Mouse (Mus musculus) heart, adult 18-20 months (tissue): Measurements from ENCODE around the gene Gse1. TPM values are rescaled to one million over a fixed set of nuclear protein-coding genes. Genes with fewer than 3 reads are reported as not detected.

Experiments used
- DNase-seq, 2 experiments: peaks; one replicate each; pipeline ENCODE4 v3.0.0; 2021 to 2022; ENCODE audit warnings: mixed read lengths in 1 of 2
- total RNA-seq, 2 experiments: library from RNA; stranded (reverse); gene quantifications; 2 replicates each; pipeline ENCODE4 v1.2.3; 2021

The Gse1 gene
- total RNA-seq, 2 experiments from 2014 or later: 15.5 to 16.0 TPM

DNA sequence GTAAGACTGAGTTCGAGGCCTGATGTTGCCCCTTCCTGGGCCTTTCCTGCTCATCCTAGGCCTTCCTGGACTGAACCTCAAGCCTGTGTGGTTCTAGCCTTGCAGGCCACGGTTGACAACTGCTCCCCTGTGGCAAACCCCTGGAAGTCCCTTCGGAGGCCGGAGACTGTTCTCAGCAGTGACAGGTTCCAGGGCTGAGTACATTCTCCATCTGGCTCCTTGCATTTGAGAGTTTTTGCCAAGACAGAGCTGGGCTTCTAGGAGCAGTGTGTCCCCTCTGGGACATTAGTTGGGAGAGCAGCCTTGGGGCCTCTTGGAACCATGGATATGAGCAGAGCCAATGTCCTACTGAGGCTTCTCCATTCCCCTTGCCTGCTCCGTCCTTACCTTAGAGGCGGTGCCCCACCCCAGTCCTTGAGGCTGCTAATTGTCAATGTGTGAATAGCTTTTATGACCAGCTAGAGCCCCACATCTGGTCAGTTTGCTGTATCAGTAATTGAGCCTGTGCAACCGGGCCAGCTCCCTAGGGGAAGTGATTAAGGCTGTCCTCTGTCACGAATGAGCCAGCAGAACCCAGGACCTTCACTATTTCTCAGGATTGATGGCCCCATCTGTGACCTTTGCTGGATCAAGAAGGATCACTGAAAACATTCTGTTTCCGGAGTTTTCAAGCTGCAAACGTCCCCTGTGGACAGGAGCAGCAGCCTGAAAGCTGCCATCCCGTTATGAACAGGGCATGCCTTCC lies 289.6 kb downstream of the Gse1 start:
- DNase-seq: peak; percentile 46 to 69

DNA sequence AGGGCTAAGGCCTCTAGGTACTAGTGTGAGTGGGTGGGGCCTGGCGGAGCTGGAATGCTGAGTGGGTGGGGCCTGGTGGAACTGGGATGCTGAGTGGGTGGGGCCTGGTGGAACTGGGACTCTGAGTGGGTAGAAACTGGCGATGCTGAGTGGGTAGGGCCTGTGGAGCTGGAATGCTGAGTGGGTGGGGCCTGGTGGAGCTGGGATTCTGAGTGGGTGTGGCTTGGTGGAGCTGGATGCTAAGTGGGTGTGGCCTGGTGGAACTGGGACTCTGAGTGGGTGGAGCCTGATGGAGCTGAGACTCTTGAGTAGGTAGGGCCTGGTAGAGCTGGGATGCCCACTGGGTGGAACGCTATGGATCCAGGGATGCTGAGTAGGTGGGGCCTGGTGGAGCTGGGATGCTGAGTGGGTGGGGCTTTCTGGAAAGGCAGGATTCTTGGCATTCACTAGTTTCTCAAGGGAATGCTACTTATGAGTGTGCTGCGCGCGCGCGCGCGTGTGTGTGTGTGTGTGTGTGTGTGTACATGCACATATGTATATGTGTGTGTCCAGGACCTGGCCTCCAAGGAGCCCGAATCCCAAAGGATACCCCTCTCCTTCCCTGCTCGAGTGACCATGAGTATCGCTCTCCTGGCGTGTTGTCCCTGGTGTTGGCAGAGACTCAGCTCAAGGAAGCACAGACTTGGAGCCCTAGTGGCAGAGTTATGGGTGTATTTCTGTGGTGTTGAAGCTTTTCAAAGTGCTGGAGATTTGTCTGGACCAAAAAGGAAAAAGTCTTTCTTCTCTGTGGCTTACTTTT lies 290.7 kb downstream of the Gse1 start:
- peak; percentile 56 to 66 for DNase-seq

DNA sequence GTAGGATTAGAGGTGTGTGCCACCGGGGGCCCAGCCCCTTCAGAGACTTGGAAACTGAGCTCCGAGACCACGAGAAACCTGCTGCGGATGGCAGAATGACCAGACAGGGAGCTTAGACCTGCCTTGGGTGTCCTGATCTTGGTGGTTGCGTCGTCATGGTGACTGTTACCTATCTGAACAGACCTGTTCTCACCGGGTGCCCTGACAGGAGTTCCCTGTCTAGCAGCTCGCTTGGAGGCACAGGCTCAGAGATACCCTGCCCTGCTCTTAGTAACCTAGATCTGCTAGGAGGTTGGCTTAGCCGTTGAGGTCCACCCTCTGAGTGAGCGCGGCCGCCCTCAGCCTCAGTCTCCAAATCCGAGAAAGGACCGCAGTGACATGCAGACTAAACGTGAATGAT lies 292.0 kb downstream of the Gse1 start:
- no peak for DNase-seq

DNA sequence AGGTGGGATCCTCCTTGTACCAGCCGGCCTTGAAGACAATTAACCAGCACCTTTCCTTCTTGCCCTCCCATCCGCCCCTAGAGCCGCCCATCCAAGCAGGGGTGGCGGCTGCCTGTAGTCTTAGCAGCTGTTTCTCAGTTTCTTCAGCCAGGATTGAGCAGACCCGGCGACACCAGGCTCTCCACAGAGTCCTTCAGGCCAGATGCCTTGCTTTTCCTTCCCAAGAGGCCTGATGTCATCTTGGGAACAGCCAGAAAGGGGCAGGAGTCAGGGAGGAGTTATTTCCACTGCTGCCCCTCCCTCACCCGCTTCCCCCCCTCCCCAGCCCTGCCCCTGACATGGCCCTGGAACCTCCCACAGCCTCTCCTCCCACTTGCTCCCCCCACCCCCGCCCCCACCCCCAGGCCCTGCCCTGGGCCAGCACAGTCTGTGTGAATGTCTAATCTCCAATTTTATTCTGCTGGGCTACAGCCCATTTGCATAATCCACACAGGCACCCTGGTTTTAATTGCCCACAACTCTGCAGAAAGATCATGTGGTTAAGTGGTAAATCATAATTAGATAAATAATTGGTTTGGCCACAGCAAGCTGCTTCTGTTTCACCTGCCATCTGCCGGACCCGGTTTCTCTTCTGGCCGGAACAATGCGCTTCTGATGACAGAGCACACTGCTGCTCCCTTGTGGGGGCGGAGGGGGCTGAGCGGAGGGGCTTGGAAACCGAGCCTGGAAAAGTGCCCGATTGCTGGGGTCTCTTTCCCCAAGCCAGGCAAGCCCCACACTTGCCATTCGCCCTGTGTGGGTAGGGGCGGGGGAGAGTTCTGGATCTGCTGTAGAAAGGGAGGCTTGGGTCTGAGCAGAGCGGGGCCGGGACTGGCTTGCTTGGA lies 292.7 kb downstream of the Gse1 start:
- peak; percentile 73 to 81 for DNase-seq

DNA sequence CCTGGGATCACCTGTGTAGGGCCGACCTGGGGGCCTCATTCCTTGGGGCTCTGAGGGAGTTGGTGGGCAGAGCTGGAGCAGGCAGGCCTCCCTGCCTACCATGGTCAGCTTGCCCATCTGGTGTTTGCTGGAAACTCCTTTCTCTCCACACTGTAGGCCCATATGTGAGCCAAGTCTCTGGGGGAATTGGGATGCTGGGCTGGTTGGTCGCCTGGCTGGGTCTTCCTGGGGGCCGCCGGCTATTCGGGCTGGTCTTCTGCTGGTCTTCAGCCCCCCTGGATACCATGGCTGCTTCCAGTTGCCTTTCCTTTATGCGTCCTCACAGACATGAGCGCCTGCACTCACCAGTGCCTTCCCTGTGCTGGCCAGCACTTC lies 293.3 kb downstream of the Gse1 start:
- DNase-seq: no peak

DNA sequence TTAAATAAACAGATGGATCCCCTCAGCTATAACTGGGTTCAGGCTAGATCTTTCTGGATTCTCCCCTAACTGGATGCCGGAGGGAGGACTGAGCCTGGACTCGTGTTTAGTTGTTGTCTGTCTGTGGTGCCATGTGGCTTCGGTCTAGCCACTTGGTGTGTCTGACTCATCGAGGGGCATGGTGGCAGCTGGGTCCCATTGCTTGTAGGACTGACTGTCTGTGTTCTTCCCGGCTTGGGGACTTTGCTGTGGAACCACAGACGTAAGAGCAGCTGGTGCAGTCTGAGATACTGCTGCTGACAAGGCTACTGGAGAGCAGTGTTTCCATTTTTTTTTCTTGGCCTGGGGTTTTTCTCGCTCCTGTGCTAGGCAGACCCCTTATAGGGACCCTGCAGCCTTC lies 295.4 kb downstream of the Gse1 start:
- DNase-seq: no peak

DNA sequence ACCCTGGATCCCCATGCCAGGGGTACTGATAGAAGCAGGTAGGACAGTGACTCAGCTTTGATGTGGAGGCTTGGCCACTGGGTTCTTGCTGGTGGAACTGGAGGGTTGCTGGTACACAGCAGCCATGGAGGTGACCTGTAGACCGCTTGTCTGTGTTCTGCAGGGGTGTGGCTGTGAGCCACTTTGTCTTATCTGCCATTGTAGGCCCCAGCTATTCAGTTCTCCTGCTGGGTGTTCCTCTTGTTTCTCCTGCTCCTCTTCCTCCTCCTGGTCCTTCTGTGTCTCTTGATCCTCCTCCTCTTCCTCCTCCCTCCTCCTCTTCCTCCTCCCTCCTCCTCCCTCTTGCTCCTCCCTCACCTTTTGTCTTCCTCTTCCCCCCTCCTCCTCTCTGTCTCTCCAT lies 296.9 kb downstream of the Gse1 start:
- no peak for DNase-seq

DNA sequence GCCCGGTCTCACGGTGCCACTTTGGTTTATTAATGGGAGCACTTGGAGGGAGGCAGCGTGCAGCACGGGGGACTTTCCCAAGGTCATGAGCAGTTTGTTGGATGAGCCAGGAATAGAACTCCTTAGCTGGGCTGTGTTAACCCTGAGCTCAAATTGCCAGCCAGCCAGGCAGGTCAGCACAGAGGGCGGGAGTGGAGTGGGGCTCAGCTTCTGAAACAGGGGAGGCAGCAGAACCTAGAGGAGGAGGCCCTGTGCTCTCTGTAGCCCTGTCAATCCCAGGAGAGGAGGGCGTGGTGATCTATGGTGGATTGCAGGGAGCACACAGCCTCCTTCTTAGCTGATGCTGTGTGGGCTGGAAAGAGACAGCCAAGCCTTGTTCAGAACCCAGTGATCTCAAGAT lies 297.6 kb downstream of the Gse1 start:
- DNase-seq: peak; percentile 66 to 80

DNA sequence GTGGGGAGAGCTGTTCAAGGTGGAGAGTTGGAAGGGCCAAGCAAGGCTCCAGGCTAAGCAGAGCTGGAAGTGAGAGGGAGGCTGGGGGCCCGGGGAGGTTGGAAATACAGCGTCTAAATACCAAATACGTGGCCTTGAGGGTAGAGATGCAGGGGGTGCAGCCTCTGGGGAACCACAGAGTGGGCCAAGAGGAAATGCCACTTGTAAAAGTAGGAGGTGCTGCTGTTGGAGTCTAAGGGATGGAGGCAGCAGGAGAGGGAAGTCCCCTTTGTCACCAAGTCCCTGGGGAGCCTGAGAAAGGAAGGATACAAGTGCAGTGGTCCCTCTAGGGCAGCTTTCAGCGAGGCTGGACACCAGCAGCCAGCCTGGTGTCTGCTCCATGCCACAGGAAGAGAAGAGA lies 298.3 kb downstream of the Gse1 start:
- no peak for DNase-seq

DNA sequence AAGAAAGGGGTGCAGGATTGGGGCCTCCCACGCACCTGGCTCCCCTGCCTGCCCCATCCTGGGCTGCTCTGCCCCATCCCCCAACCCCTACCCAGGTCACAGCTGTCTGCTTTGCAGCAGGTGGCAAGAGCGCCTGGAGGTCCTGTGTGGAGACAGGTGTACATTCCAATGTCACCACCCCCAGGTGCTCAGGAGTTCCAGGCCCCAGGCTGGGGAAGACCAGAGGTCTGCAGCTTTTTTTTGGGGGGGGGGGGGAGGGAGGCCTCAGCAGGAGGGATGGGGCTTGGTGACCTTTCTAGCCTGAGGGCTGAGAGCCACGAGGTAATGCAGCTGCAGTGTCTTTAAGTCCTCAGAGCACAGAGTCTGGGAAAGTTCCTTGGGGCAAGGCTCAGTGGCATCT lies 300.1 kb downstream of the Gse1 start:
- no peak for DNase-seq

DNA sequence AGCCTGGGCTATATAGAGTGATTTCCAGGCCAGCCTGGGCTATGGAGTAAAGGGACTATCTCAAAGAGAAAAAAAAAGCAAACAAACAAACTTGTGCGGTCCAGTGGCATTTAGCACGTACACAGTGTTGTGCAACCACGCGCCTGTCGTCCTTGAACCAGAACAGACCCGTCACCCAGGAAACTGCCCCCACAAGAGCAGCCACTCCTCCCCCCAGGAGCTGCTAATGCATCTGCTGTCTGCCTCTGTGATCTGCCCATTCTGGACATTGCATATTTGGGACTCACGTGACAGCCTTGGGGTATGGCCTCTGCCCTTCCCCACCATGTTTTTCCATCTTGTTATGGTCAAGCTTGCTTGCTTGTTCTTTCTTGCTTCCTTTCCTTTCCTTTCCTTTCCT lies 301.0 kb downstream of the Gse1 start:
- DNase-seq: no peak

DNA sequence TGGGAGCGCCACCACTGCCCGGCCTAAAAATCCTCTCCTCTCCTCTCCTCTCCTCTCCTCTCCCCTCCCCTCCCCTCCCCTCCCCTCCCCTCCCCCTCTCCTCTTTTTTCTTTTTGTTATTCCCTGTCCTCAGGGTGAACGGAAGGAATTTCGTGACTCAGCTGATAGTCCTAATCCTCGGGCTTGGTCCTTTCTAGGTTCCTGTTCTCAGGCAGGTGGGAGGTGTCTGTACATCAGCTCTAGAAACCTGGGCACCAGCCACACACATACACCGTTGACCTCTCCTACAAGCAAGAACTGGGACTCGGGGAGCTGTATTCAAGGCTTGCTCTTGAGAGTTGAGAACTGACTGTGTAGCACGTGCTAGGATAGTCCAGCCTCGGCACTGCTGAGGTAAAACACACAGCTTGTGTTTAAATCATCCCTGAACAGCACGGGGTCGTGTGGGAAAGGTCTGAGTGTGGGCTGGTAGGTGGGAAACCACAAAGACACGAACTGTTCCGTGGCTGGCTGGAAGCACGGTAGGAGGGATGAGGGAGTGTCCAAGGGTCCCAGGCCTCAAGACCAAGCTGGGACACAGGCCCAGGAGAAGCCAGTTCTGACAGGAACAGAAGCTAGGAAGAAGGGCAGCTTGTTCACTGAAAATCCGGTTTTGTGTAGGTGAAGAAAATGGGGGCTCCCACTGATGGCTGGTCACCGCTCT lies 302.8 kb downstream of the Gse1 start:
- no peak for DNase-seq

DNA sequence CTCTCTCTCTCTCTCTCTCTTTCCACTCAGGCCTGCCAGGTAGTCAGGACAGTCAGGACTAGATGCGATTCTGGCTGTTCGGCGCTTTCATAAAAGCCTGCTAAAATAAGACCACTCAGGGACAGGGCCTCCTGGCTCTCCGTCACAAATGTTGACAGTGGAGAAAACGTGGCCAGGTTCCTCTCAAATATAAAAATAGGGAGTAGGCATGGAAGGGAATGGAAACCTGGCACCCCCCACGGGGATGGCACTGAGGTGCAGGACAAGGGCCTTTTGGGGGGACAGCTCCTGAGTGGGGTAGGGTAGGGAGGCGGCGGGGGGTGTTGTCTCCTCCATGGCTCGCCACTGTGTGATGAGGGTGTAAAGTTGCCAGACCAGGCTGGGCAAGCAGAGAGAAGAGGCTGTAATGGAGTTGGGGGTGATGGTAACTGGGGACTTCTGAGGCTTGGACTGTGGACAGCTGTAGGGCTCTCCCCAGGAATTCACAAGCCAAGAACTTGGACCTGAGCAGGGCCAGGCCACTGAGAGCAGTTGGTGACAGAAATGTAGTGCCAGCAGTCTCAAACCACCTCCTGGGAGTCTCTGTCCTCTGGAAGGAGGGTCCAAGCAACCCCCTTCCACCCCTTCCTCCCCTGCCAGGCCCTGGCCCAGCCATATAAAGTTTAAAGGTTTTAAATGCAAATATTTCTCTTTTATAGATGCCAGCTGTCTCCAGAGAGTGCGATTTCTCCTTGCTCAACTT lies 303.7 kb downstream of the Gse1 start:
- peak; percentile 67 to 69 for DNase-seq

DNA sequence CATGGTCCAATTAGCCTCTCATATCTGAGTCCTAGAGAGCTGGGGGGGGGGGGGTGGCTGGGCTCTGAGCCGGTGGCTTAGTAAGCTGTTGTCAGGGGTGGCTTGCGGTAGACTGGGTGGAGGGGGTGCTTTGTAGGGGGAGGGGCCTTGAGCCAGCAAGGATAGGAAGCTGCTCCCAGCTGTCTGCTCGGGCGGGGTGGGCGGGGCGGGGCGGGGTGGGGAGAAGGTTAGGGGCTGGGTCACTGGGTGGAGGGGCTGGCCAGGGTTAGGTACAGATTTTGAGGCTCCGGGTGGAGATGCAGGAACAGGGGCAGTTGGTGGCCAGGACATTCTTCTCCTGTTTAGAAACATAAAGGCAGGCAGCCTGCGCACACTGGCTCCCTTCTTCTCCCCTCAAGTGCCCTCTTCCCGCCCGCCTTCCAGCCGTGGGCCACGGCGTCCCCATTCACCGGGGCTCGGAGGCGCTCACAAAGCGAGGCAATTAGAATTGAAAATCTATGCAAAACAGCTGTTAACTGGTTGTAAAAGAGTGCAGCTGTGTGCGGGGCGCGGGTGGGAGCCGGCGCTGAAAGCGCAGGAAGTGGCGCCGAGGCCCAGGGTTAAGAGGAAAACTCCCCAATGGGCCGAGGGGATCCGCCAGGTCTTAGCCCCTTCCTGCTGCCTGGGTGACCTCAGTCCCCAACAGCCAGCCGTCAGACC lies 304.4 kb downstream of the Gse1 start:
- DNase-seq: no peak

DNA sequence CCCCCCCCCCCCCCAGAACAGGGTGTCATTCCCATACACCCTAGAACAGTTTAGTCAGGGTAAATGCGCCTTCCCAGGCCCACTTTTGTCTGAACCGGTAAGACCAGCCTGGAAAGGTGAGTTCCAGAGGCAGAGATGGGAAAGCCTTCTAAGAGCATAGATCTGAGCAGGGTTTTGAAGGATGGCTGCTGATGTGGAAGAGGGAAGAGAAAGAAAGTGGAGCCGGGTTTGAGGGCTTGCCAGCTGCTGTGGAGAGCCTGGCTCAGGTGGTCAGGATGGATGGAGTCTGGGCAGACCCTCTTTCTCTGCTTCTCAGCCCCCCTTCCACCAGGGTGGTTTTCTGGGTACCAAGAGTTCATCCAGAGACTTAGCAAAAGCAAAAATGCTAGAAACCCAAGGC lies 305.1 kb downstream of the Gse1 start:
- DNase-seq: no peak

DNA sequence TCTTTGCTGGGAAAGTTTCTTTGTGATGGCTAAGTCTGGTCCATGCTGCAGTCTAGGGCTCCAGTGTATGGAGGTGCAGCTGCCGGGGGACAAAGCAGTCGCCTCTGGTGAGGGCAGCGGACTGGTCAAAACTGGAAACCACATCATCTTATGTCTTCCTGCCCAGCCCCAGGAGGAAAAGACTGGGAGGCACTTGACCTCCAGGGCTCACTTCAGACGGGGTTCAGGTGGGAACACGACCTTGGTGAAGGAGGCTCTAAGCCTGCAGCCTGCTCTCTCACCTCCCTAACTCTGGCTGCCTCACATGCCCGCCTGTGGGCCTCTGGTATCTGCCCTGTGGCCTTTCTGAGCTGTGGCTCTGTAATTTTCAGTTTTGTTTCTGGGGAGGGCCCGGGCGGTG lies 305.8 kb downstream of the Gse1 start:
- DNase-seq: no peak

DNA sequence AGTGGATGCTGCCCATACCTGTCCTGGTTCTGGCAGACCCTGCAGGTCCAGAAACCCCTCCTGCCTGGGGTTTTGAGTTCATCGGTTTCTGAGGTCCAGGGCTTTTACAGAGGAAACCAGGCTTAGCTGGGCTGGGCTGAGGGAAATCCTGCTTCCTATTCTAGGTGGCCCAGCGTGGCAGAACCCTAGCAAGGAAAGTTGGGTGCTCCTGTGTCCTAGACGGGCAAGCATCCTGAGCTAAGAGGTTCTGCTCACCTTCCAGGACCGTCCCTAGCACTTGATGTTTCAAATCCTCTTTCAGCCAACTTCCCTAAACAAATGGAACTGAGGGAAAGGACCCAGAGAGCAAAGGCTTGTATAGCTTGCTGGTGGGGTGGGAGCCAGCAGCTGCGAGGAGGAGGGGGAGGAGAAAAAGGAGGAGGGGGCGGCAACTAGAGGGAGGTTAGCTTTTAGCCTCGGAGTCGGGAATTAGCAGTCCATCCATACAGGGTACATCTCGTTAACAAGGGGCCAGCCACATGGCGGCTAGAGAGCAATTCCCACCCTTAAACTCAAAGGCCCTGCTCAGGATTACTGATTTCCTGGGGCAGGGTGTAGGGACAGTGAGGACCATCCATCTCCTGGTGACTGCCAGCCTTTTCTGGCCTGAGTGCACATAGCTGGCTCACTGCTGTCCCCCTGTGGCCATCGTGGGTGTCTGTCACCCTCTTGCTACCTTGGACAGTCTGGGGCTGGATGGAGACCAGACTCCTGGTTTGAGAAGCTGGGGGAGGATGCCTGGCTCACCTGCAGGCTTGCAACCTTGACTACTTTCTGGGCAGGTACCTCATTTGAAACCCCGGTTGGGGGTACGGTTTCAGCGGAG lies 306.5 kb downstream of the Gse1 start:
- peak; percentile 89 for DNase-seq

DNA sequence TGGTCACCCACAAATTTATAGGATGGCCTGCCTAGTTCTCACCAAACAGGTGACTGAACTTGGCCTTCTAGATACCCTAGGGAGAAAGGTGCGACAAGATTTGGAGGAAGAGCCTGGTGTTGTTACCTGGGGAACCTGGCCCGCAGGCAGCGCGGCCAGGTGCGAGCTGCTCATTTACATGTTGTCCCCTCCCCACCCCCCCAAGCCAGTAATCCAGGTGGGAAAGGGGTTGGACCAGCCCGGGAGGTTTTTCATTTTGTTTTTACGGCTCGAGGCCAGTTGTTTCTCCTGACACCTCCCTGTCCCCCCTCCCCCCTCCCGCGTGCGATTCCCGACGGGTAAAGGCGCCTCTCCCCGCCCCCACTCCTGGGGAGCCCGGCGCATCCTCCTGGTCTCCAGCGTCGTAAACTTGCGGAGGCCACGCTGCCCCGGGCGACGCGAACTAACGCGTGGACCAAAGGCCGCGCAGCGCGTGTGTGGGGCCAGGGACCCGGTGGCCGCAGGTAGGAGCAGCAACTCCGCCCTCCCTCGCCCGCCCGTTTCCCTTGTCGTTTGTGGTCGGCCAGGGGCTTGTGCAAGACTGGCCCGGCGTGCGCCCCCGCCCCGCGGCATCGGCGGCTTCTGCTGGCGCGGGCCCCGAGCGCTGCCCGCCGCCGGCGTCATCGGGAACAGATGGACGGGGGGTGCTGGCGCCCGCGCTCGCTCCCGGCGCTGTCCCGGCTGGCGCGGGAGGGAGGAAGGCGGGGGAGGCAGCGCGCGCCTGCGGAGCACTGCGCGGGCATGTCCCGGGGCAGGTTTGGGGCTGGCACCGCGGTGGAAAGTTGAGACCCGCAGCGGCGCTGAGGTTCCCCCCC lies 307.4 kb downstream of the Gse1 start:
- DNase-seq: peak; percentile 61 to 64
